Comparison of ENCODE assay signal across 9 mouse cellular contexts in genomic region chr3:154663545-154663944, GRCm38 (mm10). TPM values are rescaled to one million over a fixed set of nuclear protein-coding genes. Genes with fewer than 3 reads are reported as not detected.
DNase-seq lines count a peak whose midpoint lies in the region; ATAC-seq and TF ChIP-seq lines count a peak whose summit lies in the region.
"Had no signal": no experiment of that assay in that cellular context is flagged by ENCODE, and none has a peak within 500 bp of the region (broad histone marks: within the 10 kb centered on the region; RNA-seq: fewer than 3 reads in every experiment).

Gene Erich3 (plus strand): TSS chr3:154663859.

- H3K9me3 ChIP-seq in heart, embryonic 15.5 days (replicated peaks): no peaks in the 10 kb centered on the region
- H3K9me3 ChIP-seq in CH12.LX (replicated peaks; ENCODE audit: low read length): no peaks in the 10 kb centered on the region
- no peaks in the 10 kb centered on the region for H3K9me3 ChIP-seq in forebrain, embryonic 13.5 days (replicated peaks)
- H3K9me3 ChIP-seq in liver, embryonic 13.5 days (replicated peaks): no peaks in the 10 kb centered on the region

- no peaks in the 10 kb centered on the region for H3K79me2 ChIP-seq in CH12.LX (replicated peaks; ENCODE audit: control insufficient read depth, extremely low read depth, insufficient read depth, poor library complexity, severe bottlenecking)

- no peak for TF ChIP-seq RAD21 in CH12.LX (IDR thresholded peaks at IDR 0.05; ENCODE audit: low read depth, low read length)

- ATAC-seq in heart, embryonic 15.5 days (replicated peaks; ENCODE audit: insufficient number of reproducible peaks, insufficient read depth, low FRiP score, low read depth): no peak
- no peak for ATAC-seq in forebrain, embryonic 13.5 days
- ATAC-seq in liver, embryonic 13.5 days (ENCODE audit: low read depth): no peak

- H3K27me3 ChIP-seq in heart, embryonic 15.5 days: peaks cover 36% of the 10 kb centered on the region
- H3K27me3 ChIP-seq in CH12.LX (replicated peaks): peaks cover 7% of the 10 kb centered on the region
- peaks cover 6% of the 10 kb centered on the region; the same call in 1 of the 2 replicates for H3K27me3 ChIP-seq in forebrain, embryonic 13.5 days
- H3K27me3 ChIP-seq in liver, embryonic 13.5 days: peaks cover 35% of the 10 kb centered on the region

- 45% methylated on average over 7 of the region's 7 CpGs for WGBS in heart, embryonic 15.5 days
- 16% methylated on average over 5 of the region's 7 CpGs for WGBS in forebrain, embryonic 13.5 days
- 35% methylated on average over 6 of the region's 7 CpGs for WGBS in liver, embryonic 13.5 days (ENCODE audit: insufficient replicate concordance)

- no peak for TF ChIP-seq CTCF in CH12.LX (conservative IDR thresholded peaks at IDR 0.05 in 1 of 2, IDR thresholded peaks at IDR 0.05 in 1 of 2; ENCODE audit: low read depth in 2 of 2, low read length in 2 of 2)

- peak within 1 kb of the TSS; percentile 50 for H3K4me3 ChIP-seq in heart, embryonic 15.5 days
- H3K4me3 ChIP-seq in CH12.LX (replicated peaks in 1 of 3; ENCODE audit: low read depth in 2 of 3, low read length in 2 of 3, poor library complexity in 1 of 3): no peak within 1 kb of the TSS
- H3K4me3 ChIP-seq in forebrain, embryonic 13.5 days: peak within 1 kb of the TSS; percentile 45
- H3K4me3 ChIP-seq in liver, embryonic 13.5 days (replicated peaks): no peak within 1 kb of the TSS

- TF ChIP-seq EP300 in CH12.LX (IDR thresholded peaks at IDR 0.05; ENCODE audit: low read length): peak; percentile 35; the same call in 1 of the 2 replicates

- in situ Hi-C loops in CH12.LX (cut with MboI; ENCODE audit: low pct_ligation_motif_present, low pct_unique_long_range_greater_than_20kb, low sequenced_read_pairs): loop anchor here (25.0 kb wide), 2 partner anchors 224 to 574 kb away; no protein-coding TSS in a partner anchor

- no peaks in the 10 kb centered on the region for H3K36me3 ChIP-seq in heart, embryonic 15.5 days
- H3K36me3 ChIP-seq in CH12.LX (replicated peaks in 1 of 2; ENCODE audit: control insufficient read depth in 1 of 2, insufficient read depth in 1 of 2, low read length in 1 of 2): no peaks in the 10 kb centered on the region
- no peaks in the 10 kb centered on the region for H3K36me3 ChIP-seq in forebrain, embryonic 13.5 days (ENCODE audit: poor library complexity, severe bottlenecking)
- H3K36me3 ChIP-seq in liver, embryonic 13.5 days: no peaks in the 10 kb centered on the region

- peak within 1 kb of the TSS; percentile 82 for H3K4me2 ChIP-seq in heart, embryonic 15.5 days
- H3K4me2 ChIP-seq in CH12.LX (ENCODE audit: insufficient read depth, low read depth, poor library complexity, severe bottlenecking): 0 out of 2 replicates have a peak within 1 kb of the TSS, but pooled peaks have one; percentile 3
- peak within 1 kb of the TSS; percentile 83 for H3K4me2 ChIP-seq in forebrain, embryonic 13.5 days
- 0 out of 2 replicates have a peak within 1 kb of the TSS, but pooled peaks have one; percentile 24 for H3K4me2 ChIP-seq in liver, embryonic 13.5 days

- TF ChIP-seq POLR2A in CH12.LX (IDR thresholded peaks at IDR 0.05; ENCODE audit: low read depth, low read length): no peak

- DNase-seq in heart, postnatal 14 days: no peak
- peak; percentile 68 for DNase-seq in CH12.LX (ENCODE audit: extremely low read depth)
- no peak for DNase-seq in liver, embryonic 13.5 days
- no peak for DNase-seq in urinary bladder, adult 18-20 months (ENCODE audit: low spot score in 2 of 2)
- no peak for DNase-seq in right cerebral cortex, postnatal 25 days
- no peak for DNase-seq in gastrocnemius, postnatal 10 days

- H3K4me1 ChIP-seq in heart, embryonic 15.5 days (replicated peaks): peaks cover 10% of the 10 kb centered on the region
- peaks cover 9 to 41% of the 10 kb centered on the region in 2 experiments; a peak in 2 of 4 replicates for H3K4me1 ChIP-seq in CH12.LX (ENCODE audit: control insufficient read depth in 1 of 2, insufficient read depth in 2 of 2)
- peaks cover 17% of the 10 kb centered on the region for H3K4me1 ChIP-seq in forebrain, embryonic 13.5 days
- H3K4me1 ChIP-seq in liver, embryonic 13.5 days (replicated peaks): no peaks in the 10 kb centered on the region

- no peak within 1 kb of the TSS for H3K27ac ChIP-seq in heart, embryonic 15.5 days
- H3K27ac ChIP-seq in CH12.LX (ENCODE audit: insufficient read depth, low read depth): no peak within 1 kb of the TSS
- peak within 1 kb of the TSS; percentile 64 for H3K27ac ChIP-seq in forebrain, embryonic 13.5 days
- H3K27ac ChIP-seq in liver, embryonic 13.5 days: no peak within 1 kb of the TSS

- intact Hi-C loops in heart, postnatal 14 days (cut with DNase I): no loop called here

- dilution Hi-C loops in CH12.LX (cut with MboI; ENCODE audit: extremely low pct_ligation_motif_present, extremely low pct_unique_long_range_greater_than_20kb, low sequenced_read_pairs): no loop called here

- peak within 1 kb of the TSS; percentile 31; the same call in 1 of the 2 replicates for H3K9ac ChIP-seq in heart, embryonic 15.5 days
- H3K9ac ChIP-seq in CH12.LX (ENCODE audit: insufficient read depth, low read depth): no peak within 1 kb of the TSS
- peak within 1 kb of the TSS; percentile 57 for H3K9ac ChIP-seq in forebrain, embryonic 13.5 days
- no peak within 1 kb of the TSS for H3K9ac ChIP-seq in liver, embryonic 13.5 days

TF ChIP-seq in CH12.LX, 34 proteins besides CTCF, POLR2A, EP300 and RAD21:
- TF ChIP-seq NRF1 (IDR thresholded peaks at IDR 0.05; ENCODE audit: low read depth, low read length) (no peak), CHD1 (IDR thresholded peaks at IDR 0.05; ENCODE audit: low read depth, low read length) (no peak), BHLHE40 (IDR thresholded peaks at IDR 0.05; ENCODE audit: low read depth, low read length) (peak; percentile 80), TCF12 (IDR thresholded peaks at IDR 0.05; ENCODE audit: low read depth, low read length) (peak; percentile 58; the same call in 1 of the 2 replicates), ZKSCAN1 (IDR thresholded peaks at IDR 0.05; ENCODE audit: borderline replicate concordance, low read depth, low read length) (no peak), ETS1 (conservative IDR thresholded peaks at IDR 0.05; ENCODE audit: low read depth, low read length) (0 out of 2 replicates have a peak, but pooled peaks have one; percentile 30), PAX5 (IDR thresholded peaks at IDR 0.05; ENCODE audit: low read length) (no peak), MYC (IDR thresholded peaks at IDR 0.05; ENCODE audit: low read depth, low read length) (no peak), E2F4 (IDR thresholded peaks at IDR 0.05; ENCODE audit: insufficient replicate concordance, low read depth, low read length) (no peak), SIN3A (IDR thresholded peaks at IDR 0.05; ENCODE audit: low read length) (no peak), UBTF (IDR thresholded peaks at IDR 0.05; ENCODE audit: low read depth, low read length) (no peak), MAX (IDR thresholded peaks at IDR 0.05; ENCODE audit: low read length) (no peak), ELF1 (IDR thresholded peaks at IDR 0.05; ENCODE audit: low read depth, low read length) (no peak), KAT2A (IDR thresholded peaks at IDR 0.05; ENCODE audit: insufficient replicate concordance, low read length) (no peak), JUN (IDR thresholded peaks at IDR 0.05; ENCODE audit: insufficient read depth, low read depth, low read length) (no peak), IRF4 (IDR thresholded peaks at IDR 0.05; ENCODE audit: low read depth, low read length) (0 out of 2 replicates have a peak, but pooled peaks have one; percentile 2), MAZ (IDR thresholded peaks at IDR 0.05; ENCODE audit: low read depth, low read length) (no peak), GABPA (IDR thresholded peaks at IDR 0.05; ENCODE audit: insufficient replicate concordance, low read depth, low read length) (no peak)

RNA-seq across cellular contexts. Expression of gene Erich3, which starts in this region (rescaled TPM):
- polyA plus RNA-seq in heart, embryonic 15.5 days (2015; fragmentation: Nextera tagmentation; extraction: Ambion mirVana): 0.15 and 0.68 TPM in 2 replicates
- under 1 TPM; 0.05 to 0.22 TPM for total RNA-seq in heart, postnatal 14 days (2021)
- 0.38 and 0.42 TPM in 2 replicates for total RNA-seq in CH12.LX (2012; rRNA removed)
- 2.1 and 2.3 TPM in 2 replicates for total RNA-seq in CH12.LX (2014; rRNA removed)
- polyA plus RNA-seq in CH12.LX (2012; ENCODE audit: insufficient read length, low read depth): 1.9 and 2.0 TPM in 2 replicates
- polyA plus RNA-seq in forebrain, embryonic 13.5 days (2015; fragmentation: Nextera tagmentation; extraction: Ambion mirVana): 0.70 and 0.79 TPM in 2 replicates
- polyA plus RNA-seq in liver, embryonic 13.5 days (2015; fragmentation: Nextera tagmentation; extraction: Ambion mirVana): not detected in 2 replicates
- under 1 TPM; 0.05 to 0.11 TPM for total RNA-seq in gastrocnemius, postnatal 10 days (2021)
- total RNA-seq: hematopoietic stem cell, adult 5-6 weeks had no signal

Comparison
In these comparisons a context has a peak if more than half of its experiments do, and no peak if none do; other contexts are left out.
1. H3K4me2 ChIP-seq: peak in every context shown above with its lines; median percentile 83 in forebrain, embryonic 13.5 days; 82 in heart, embryonic 15.5 days; 24 in liver, embryonic 13.5 days; 3 in CH12.LX.
2. H3K4me3 ChIP-seq: peak in heart, embryonic 15.5 days (single experiment) and forebrain, embryonic 13.5 days (single experiment); none in CH12.LX (0 of 3) and liver, embryonic 13.5 days (single experiment).
3. H3K9ac ChIP-seq: peak in heart, embryonic 15.5 days (single experiment) and forebrain, embryonic 13.5 days (single experiment); none in CH12.LX (single experiment) and liver, embryonic 13.5 days (single experiment).